Mouse (Mus musculus) bone marrow, adult 2 months (tissue): ENCODE measurements around the gene Olfr635.
"Not testable (repeated sequence)": the region's sequence is repeated elsewhere in the genome, so short reads cannot be mapped to it uniquely, and the experiment has no call there.

ENCODE experiments used
- CTCF ChIP-seq: fragments of 200-500 bp; IDR thresholded peaks from 2 replicates; pipeline ENCODE4 v1.5.1; 2011; ENCODE audit warnings: low read length, control low read depth; ENCODE audit not compliant: control insufficient read depth, insufficient read depth
- POLR2A ChIP-seq: fragments of 200-500 bp; IDR thresholded peaks from 2 replicates; pipeline ENCODE4 v1.6.1; 2011; ENCODE audit warnings: low read depth, mild to moderate bottlenecking, control low read depth, low read length, borderline replicate concordance; ENCODE audit not compliant: control insufficient read depth

GRCm38 (mm10) chr7:103966873-103967272 lies 4.1 kb upstream of the Olfr635 start:
- TF ChIP-seq CTCF, POLR2A: not testable (repeated sequence)
